Mouse (Mus musculus): ENCODE measurements around the gene Gng3. TPM values are rescaled to one million over a fixed set of nuclear protein-coding genes. Genes with fewer than 3 reads are reported as not detected.
A peak's percentile ranks its signal among the peaks of the same experiment; 100 is the strongest.

The Gng3 gene
- polyA plus RNA-seq (2012): not detected in 2 replicates

DNA sequence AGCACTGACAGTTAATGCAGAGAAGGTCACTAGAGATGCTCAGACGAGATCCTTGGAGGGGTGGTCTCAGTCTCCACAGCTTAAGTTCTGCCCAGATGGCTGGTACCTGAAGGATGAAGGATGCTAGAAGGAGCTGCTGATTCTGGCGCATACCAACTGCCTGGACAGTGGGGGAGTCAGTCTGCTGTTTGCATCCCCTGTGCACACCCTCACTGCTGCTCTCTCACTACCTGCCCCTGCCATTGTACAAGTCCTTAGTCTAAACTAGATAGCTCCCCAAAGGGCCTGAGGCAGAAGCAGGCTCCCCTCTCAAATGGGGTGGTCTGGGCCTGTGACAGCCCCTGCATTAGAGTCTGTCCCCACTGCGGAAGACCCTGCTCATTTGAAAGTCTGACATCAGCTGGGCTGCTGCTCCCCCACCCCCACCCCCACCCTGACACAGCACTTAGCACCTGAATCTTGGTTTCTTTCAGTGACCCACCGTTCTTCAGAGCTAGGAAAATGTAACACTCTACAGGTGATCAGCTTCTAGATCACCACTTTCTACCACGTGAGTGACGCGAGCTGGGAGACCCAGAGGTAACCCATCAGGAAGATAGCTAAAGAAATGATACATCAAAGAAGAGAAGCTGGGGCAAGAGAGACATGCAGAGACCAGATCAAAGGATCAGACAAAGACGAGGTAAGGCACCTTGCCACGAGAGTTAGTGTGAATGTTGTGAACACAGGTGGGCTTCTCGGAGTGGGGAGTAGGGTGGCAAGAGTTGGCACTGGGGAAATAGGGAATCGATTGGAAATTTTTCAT lies at the start of gene Gng3:
Gene Gng3, minus strand, starts transcription at position 92 of the 805 bp plus-strand sequence.
- TF ChIP-seq GATA1 (IDR thresholded peaks at IDR 0.05; ENCODE audit: low read length): no peak

GRCm38 (mm10) chr19:8887585-8888463 lies 48.8 kb upstream of the Gng3 start:
- TF ChIP-seq GATA1 (IDR thresholded peaks at IDR 0.05; ENCODE audit: low read length): peak; percentile 21

DNA sequence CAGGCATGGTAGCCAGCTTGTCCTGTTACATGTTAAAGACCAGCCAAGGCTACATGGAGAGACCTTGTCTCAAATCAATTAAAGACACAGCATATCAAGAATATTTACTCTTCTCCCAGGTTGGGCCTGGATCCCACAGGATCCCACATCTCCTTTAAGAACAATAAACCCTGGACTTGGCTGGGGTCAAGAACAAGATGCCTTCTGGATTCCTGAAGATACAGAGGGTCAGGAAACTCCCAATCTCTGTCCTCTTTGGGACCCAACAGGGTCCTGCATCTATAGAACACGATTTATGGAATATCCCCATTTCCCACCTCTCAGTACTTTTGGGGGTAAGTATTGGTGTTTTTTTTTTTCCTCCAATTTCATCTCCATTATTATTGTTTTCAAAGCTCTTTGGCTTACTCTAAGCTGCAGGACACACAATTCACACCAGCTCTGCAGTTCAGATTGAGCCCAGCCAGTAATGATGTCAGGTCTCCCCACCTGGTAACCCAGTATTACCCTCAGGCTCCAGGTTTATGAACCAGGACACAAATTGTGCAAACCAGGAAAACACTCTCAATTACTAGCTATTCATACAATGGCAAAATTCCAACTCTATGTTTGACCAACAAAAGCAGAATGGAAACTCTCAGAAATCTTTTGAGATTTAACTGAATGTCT lies 48.1 kb upstream of the Gng3 start:
- no peak for TF ChIP-seq GATA1 (IDR thresholded peaks at IDR 0.05; ENCODE audit: low read length)

- TF ChIP-seq GATA1 (IDR thresholded peaks at IDR 0.05; ENCODE audit: low read length): no peak
These were observed 44.6 kb upstream of the Gng3 start, which contains the start of the genes Lbhd1 and Gm49403 for GRCm38 (mm10) chr19:8883616-8884015. TSS of gene Lbhd1 (plus strand) at chr19:8883732. TSS of gene Gm49403 (plus strand) at chr19:8883930.

DNA sequence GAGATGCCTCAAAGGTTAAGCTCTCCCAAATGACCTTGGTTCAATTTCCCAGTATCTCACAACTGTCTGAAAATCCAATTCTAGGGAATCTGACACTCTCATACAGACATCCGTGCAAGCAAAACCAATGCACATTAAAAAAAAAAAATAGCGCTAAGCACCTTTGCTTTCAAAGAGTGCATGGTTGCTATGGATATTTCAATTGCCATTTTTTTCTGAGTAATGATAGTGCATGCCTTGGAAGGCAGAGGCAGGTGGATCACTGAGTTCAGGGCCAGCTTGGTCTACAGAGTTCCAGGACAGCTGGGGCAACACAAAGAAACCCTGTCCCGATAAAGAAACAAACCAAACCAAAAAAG lies 42.0 kb upstream of the Gng3 start:
- TF ChIP-seq GATA1 (IDR thresholded peaks at IDR 0.05; ENCODE audit: low read length): no peak

DNA sequence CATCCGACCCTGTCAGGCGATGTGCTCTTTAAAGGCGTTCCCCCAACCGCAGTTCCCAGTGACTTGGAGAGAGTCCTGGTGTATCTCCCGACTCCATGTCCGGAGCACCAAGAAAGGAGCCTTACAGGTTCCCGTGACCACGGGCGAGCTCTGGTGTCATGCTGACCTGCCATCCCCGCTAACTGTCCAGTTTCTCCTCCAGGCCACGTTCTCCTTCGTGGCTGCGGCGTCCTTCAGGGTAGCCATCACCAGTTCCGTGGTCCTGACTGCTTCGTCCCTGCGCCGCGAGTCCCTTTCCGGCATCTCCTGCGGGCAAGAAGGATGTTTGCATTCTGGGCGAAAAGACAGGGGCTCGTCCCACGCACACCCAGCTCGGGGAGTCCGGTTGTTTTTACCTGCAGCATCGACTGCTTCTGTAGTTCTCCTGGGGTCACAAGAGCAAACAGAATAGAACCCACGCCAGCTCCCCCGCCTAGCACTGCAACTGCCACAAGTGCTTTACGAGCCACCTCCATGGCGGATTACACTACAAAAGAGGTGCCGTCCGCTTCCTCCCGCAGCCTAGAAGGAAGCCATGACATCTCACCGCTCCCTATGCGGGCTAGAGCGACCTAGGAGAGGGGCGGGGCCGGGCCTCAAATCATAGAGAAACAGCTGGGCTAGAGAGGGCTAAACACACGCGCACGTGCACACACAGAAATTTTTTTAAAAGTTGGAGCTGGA lies 41.5 kb upstream of the Gng3 start, which contains the start of gene Uqcc3:
Gene Uqcc3, minus strand, starts transcription at position 613 of the 723 bp plus-strand sequence.
- no peak for TF ChIP-seq GATA1 (IDR thresholded peaks at IDR 0.05; ENCODE audit: low read length)

DNA sequence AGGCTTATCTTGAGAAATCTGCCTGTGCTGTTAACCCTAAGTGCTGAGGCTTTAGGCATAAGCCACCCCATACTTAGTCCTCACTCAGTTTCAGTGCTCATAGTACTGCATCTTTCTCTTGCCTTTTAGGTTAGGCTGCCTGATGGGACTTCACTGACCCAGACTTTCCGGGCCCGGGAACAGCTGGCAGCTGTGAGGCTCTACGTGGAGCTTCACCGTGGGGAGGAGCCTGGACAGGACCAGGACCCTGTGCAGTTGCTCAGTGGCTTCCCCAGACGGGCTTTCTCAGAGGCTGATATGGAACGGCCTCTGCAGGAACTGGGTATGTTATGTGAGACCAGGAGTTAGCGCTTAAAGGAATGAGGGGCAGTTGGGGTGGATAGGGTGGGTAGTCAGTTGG lies 36.0 kb upstream of the Gng3 start:
- no peak for TF ChIP-seq GATA1 (IDR thresholded peaks at IDR 0.05; ENCODE audit: low read length)

DNA sequence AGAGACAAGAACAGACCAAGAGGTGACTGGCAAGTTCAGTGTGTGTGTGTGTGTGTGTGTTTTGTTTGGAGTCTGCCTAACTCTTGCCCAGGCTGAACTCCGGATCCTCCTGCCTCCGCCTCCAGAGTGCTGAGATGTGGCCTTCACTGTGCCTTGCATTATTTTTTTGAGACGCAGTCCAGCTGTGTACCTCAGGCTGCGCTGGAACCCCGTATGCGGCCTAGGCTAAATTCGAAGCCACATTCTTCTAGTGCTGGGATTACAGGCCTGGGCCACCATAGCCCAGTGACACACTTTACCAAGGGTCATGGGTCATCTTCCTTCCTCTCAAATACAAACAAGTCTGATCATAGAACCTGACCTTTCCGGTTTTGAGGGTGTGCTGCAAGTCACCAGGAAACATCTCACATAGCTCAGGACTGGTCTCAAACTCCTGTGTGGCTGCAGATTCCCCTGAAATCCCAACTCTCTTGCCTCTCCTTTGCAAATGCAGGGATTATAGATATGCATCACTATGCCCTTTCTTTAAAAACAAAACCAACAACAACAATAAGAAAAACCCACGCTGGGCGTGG lies 33.4 kb upstream of the Gng3 start:
- no peak for TF ChIP-seq GATA1 (IDR thresholded peaks at IDR 0.05; ENCODE audit: low read length)

- no peak for TF ChIP-seq GATA1 (IDR thresholded peaks at IDR 0.05; ENCODE audit: low read length)
These were observed 32.5 kb upstream of the Gng3 start, which contains the start of gene Ubxn1 for GRCm38 (mm10) chr19:8871267-8872186. TSS of gene Ubxn1 (plus strand) at chr19:8871496.

GRCm38 (mm10) chr19:8870838-8871237 lies 31.8 kb upstream of the Gng3 start:
- TF ChIP-seq GATA1 (IDR thresholded peaks at IDR 0.05; ENCODE audit: low read length): no peak

DNA sequence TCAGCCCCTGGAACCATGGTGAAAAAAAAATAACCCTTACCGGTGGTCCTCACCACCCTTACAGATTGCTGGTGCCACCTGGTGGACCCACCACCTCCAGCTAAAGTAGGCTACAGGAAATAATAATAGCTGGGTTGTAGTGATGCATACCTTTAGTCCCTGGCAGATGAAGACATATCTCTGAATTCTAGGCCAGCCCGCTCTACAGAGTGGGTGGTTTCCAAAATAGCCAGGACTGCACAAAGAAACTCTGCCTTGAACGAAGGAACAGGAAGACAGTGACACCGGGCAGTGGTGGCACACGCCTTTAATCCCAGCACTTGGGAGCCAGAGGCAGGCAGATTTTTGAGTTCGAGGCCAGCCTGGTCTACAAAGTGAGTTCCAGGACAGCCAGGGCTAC lies 25.3 kb upstream of the Gng3 start:
- TF ChIP-seq GATA1 (IDR thresholded peaks at IDR 0.05; ENCODE audit: low read length): no peak

DNA sequence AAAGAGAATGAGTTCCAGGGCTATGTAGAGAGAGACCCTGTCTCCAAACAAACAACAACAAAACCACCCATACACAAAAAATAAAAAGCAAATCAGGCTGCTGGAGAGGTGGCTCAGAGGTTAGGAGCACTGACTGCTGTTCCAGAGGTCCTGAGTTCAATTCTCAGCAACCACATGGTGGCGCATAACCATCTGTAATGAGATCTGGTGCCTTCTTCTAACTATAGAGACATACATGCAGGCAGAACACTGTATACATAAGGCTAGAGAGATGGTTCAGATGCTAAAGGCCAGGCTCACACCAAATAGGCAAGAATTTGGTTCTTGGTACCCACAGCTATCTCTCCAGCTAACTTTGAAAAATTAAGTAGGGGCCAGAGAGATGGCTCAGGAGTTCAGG lies 20.0 kb upstream of the Gng3 start:
- no peak for TF ChIP-seq GATA1 (IDR thresholded peaks at IDR 0.05; ENCODE audit: low read length)

GRCm38 (mm10) chr19:8857689-8858088 lies 18.7 kb upstream of the Gng3 start:
- TF ChIP-seq GATA1 (IDR thresholded peaks at IDR 0.05; ENCODE audit: low read length): no peak

- TF ChIP-seq GATA1 (IDR thresholded peaks at IDR 0.05; ENCODE audit: low read length): no peak
These were observed 14.1 kb upstream of the Gng3 start for GRCm38 (mm10) chr19:8853117-8853516.

Measured in G1E-ER4 (cell line).